In genomic region chr1:73924210-73924609, GRCm38 (mm10) we compare ENCODE assay signal across 23 mouse cellular contexts.
DNase-seq lines count a peak whose midpoint lies in the region; ATAC-seq and TF ChIP-seq lines count a peak whose summit lies in the region.
"Had no signal": no experiment of that assay in that cellular context is flagged by ENCODE, and none has a peak within 500 bp of the region (broad histone marks: within the 10 kb centered on the region; RNA-seq: fewer than 3 reads in every experiment).

No protein-coding gene starts in this region.

- H3K4me3 ChIP-seq in heart, embryonic 12.5 days, result no peak overlapping the region
- no peak overlapping the region for H3K4me3 ChIP-seq in intestine, embryonic 16.5 days (ENCODE audit: low read length)
- no peak overlapping the region for H3K4me3 ChIP-seq in intestine, embryonic 15.5 days (replicated peaks)
- no peak overlapping the region for H3K4me3 ChIP-seq in lung, embryonic 16.5 days (ENCODE audit: low read length)
- no peak overlapping the region for H3K4me3 ChIP-seq in stomach, postnatal 0 days (ENCODE audit: low read depth, low read length)
- H3K4me3 ChIP-seq: embryonic facial prominence, embryonic 15.5 days; hindbrain, embryonic 10.5 days; limb, embryonic 15.5 days; neural tube, embryonic 13.5 days had no signal

- no peaks in the 10 kb centered on the region for H3K27me3 ChIP-seq in heart, embryonic 12.5 days (replicated peaks)
- H3K27me3 ChIP-seq in intestine, embryonic 16.5 days (replicated peaks; ENCODE audit: control insufficient read depth, insufficient read depth, low read length), result no peaks in the 10 kb centered on the region
- no peaks in the 10 kb centered on the region for H3K27me3 ChIP-seq in intestine, embryonic 15.5 days (replicated peaks)
- no peaks in the 10 kb centered on the region for H3K27me3 ChIP-seq in lung, embryonic 16.5 days (ENCODE audit: control insufficient read depth, insufficient read depth, low read depth, low read length)
- H3K27me3 ChIP-seq in stomach, postnatal 0 days (ENCODE audit: control insufficient read depth, insufficient read depth, low read length), result no peaks in the 10 kb centered on the region
- H3K27me3 ChIP-seq: CH12.LX; embryonic facial prominence, embryonic 15.5 days; limb, embryonic 15.5 days; neural tube, embryonic 13.5 days had no signal

- no peak for TF ChIP-seq EP300 in stomach, postnatal 0 days (optimal IDR thresholded peaks at IDR 0.05)

- H3K9ac ChIP-seq in heart, embryonic 12.5 days, result no peak overlapping the region
- no peak overlapping the region for H3K9ac ChIP-seq in intestine, embryonic 16.5 days (ENCODE audit: low read depth, low read length)
- no peak overlapping the region for H3K9ac ChIP-seq in intestine, embryonic 15.5 days
- H3K9ac ChIP-seq in lung, embryonic 16.5 days (ENCODE audit: low read length), result no peak overlapping the region
- no peak overlapping the region for H3K9ac ChIP-seq in stomach, postnatal 0 days (ENCODE audit: low read length)
- H3K9ac ChIP-seq: embryonic facial prominence, embryonic 15.5 days; limb, embryonic 15.5 days; neural tube, embryonic 13.5 days had no signal

- ATAC-seq in heart, embryonic 12.5 days (ENCODE audit: insufficient number of reproducible peaks, low FRiP score), result no peak
- ATAC-seq in intestine, embryonic 16.5 days, result no peak
- no peak for ATAC-seq in intestine, embryonic 15.5 days
- ATAC-seq in lung, embryonic 16.5 days (ENCODE audit: low read depth), result no peak
- ATAC-seq in stomach, postnatal 0 days (ENCODE audit: low FRiP score, low TSS enrichment), result no peak
- ATAC-seq: inflammation-experienced regulatory T-cells, adult 6 months had no signal

- WGBS in heart, embryonic 12.5 days, result 73% methylated on average over 5 of the region's 5 CpGs
- WGBS in intestine, embryonic 16.5 days, result 78% methylated on average over 5 of the region's 5 CpGs
- WGBS in intestine, embryonic 15.5 days, result 80% methylated on average over 5 of the region's 5 CpGs
- 69% methylated on average over 5 of the region's 5 CpGs for WGBS in lung, embryonic 16.5 days
- 74% methylated on average over 5 of the region's 5 CpGs for WGBS in stomach, postnatal 0 days

- no peak for DNase-seq in heart, postnatal 4 days
- no peak for DNase-seq in lung, postnatal 14 days
- no peak for DNase-seq in stomach, postnatal 0 days (ENCODE audit: low spot score)
- no peak for DNase-seq in left cerebral cortex, postnatal 25 days (ENCODE audit: low spot score in 2 of 2)
- DNase-seq: adrenal gland, adult 2 months; cerebellum, adult 11 months; cerebellum, postnatal 14 days; embryo, embryonic 11 days; gastrocnemius, postnatal 25 days; kidney, postnatal 4 days; lung, postnatal 4 days; thymus, postnatal 4 days had no signal

- intact Hi-C loops in left cerebral cortex, postnatal 25 days (cut with DNase I), result no loop called here

- H3K4me1 ChIP-seq in heart, embryonic 12.5 days (replicated peaks), result peaks cover 67% of the 10 kb centered on the region
- peaks cover 9% of the 10 kb centered on the region for H3K4me1 ChIP-seq in intestine, embryonic 16.5 days (ENCODE audit: control insufficient read depth, insufficient read depth, low read length)
- peaks cover 5% of the 10 kb centered on the region; the same call in 1 of the 2 replicates for H3K4me1 ChIP-seq in intestine, embryonic 15.5 days (replicated peaks)
- peaks cover 14% of the 10 kb centered on the region for H3K4me1 ChIP-seq in lung, embryonic 16.5 days (replicated peaks; ENCODE audit: control insufficient read depth, insufficient read depth, low read length)
- no peaks in the 10 kb centered on the region for H3K4me1 ChIP-seq in stomach, postnatal 0 days (replicated peaks; ENCODE audit: control insufficient read depth, insufficient read depth)
- H3K4me1 ChIP-seq: embryonic facial prominence, embryonic 15.5 days; limb, embryonic 15.5 days; neural tube, embryonic 13.5 days had no signal

- peaks cover 100% of the 10 kb centered on the region for H3K36me3 ChIP-seq in heart, embryonic 12.5 days
- H3K36me3 ChIP-seq in intestine, embryonic 16.5 days (ENCODE audit: control insufficient read depth, insufficient read depth, low read length), result peaks cover 7% of the 10 kb centered on the region; the same call in 1 of the 2 replicates
- H3K36me3 ChIP-seq in intestine, embryonic 15.5 days, result peaks cover 13% of the 10 kb centered on the region; the same call in 1 of the 2 replicates
- peaks cover 48% of the 10 kb centered on the region for H3K36me3 ChIP-seq in lung, embryonic 16.5 days (ENCODE audit: control insufficient read depth, insufficient read depth, low read length)
- H3K36me3 ChIP-seq in stomach, postnatal 0 days (ENCODE audit: control insufficient read depth, insufficient read depth, low read length), result peaks cover 34% of the 10 kb centered on the region

- H3K9me3 ChIP-seq in heart, embryonic 12.5 days (replicated peaks), result no peaks in the 10 kb centered on the region
- no peaks in the 10 kb centered on the region for H3K9me3 ChIP-seq in intestine, embryonic 16.5 days (ENCODE audit: control insufficient read depth, low read length)
- no peaks in the 10 kb centered on the region for H3K9me3 ChIP-seq in intestine, embryonic 15.5 days
- no peaks in the 10 kb centered on the region for H3K9me3 ChIP-seq in lung, embryonic 16.5 days (ENCODE audit: control insufficient read depth, low read length)
- no peaks in the 10 kb centered on the region for H3K9me3 ChIP-seq in stomach, postnatal 0 days (ENCODE audit: control insufficient read depth, low read length)
- H3K9me3 ChIP-seq: embryonic facial prominence, embryonic 15.5 days; hindbrain, embryonic 10.5 days; limb, embryonic 15.5 days; neural tube, embryonic 13.5 days had no signal

- H3K27ac ChIP-seq in heart, embryonic 12.5 days (ENCODE audit: poor library complexity, severe bottlenecking), result 0 out of 2 replicates have a peak overlapping the region, but pooled peaks have one; percentile 77
- peak overlapping the region; percentile 72; the same call in 1 of the 2 replicates for H3K27ac ChIP-seq in intestine, embryonic 16.5 days (ENCODE audit: low read length)
- H3K27ac ChIP-seq in intestine, embryonic 15.5 days, result no peak overlapping the region
- peak overlapping the region; percentile 76 for H3K27ac ChIP-seq in lung, embryonic 16.5 days (ENCODE audit: low read length)
- H3K27ac ChIP-seq in stomach, postnatal 0 days (replicated peaks), result peak overlapping the region; percentile 5; the same call in 1 of the 2 replicates
- H3K27ac ChIP-seq: limb, embryonic 15.5 days had no signal

- no peak overlapping the region for H3K4me2 ChIP-seq in heart, embryonic 12.5 days
- H3K4me2 ChIP-seq in intestine, embryonic 16.5 days (ENCODE audit: low read depth, low read length), result no peak overlapping the region
- no peak overlapping the region for H3K4me2 ChIP-seq in intestine, embryonic 15.5 days (replicated peaks)
- no peak overlapping the region for H3K4me2 ChIP-seq in lung, embryonic 16.5 days (ENCODE audit: low read depth, low read length)
- H3K4me2 ChIP-seq in stomach, postnatal 0 days (replicated peaks; ENCODE audit: low read depth), result no peak overlapping the region
- H3K4me2 ChIP-seq: embryonic facial prominence, embryonic 15.5 days; limb, embryonic 15.5 days; midbrain, embryonic 11.5 days; neural tube, embryonic 13.5 days had no signal

- no peak for TF ChIP-seq CTCF in stomach, postnatal 0 days (IDR thresholded peaks at IDR 0.05; ENCODE audit: low read depth)
